Mouse (Mus musculus): ENCODE data around the gene Dis3l.

DNA sequence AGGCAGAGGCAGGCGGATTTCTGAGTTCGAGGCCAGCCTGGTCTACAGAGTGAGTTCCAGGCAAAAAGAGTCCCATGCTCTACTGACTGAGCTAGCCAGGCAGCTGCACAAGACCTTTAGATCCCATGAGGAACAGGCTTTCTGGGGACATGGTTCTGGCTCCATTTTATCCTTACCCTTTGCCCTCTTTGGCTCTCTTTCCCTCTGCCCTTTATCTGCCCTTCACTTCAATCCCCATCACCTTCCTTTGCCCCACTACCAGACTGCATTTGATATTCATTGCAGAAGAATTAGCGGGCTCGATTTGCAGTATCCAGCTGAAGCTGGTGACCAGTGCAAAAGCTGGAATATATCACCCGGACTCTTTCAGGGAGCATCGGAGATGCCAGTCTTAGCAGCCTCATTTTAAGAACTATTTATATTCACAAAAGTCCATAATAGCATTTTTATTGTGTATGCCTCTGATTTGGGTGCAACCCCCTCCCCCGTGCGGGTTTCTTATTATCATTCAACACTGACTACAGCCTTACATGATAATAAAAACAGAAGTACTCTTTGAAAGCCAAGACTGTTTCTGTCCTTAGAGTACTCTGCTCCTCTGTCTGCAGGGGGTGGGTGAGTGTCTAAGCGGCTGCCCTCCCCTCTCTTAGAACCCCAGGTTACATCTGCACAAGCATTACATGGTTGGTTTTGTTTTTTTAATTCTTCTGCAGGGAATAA, 20.3 kb upstream of the Dis3l start:
- no peak for TF ChIP-seq CTCF (IDR thresholded peaks at IDR 0.05; ENCODE audit: extremely low read depth, insufficient read depth, insufficient read length, insufficient replicate concordance)
- TF ChIP-seq POLR2A (IDR thresholded peaks at IDR 0.05; ENCODE audit: low read depth, low read length), result no peak
